Mouse (Mus musculus) cerebellum, adult 2 months (tissue): Measurements from ENCODE around the gene Fbxl17.

Source experiments
- CTCF ChIP-seq: fragments of 200-500 bp; IDR thresholded peaks from 2 replicates; pipeline ENCODE4 v1.5.1; 2011; ENCODE audit warnings: low read depth, mild to moderate bottlenecking, control low read depth, low read length, moderate library complexity, borderline replicate concordance; ENCODE audit not compliant: insufficient read depth
- POLR2A ChIP-seq: fragments of 200-500 bp; IDR thresholded peaks from 2 replicates; pipeline ENCODE4 v1.6.1; 2011; ENCODE audit warnings: low read length, control low read depth, borderline replicate concordance; ENCODE audit not compliant: insufficient read depth

GRCm38 (mm10) chr17:63195496-63195895, 304.3 kb downstream of the Fbxl17 start:
- TF ChIP-seq CTCF (no peak), POLR2A (no peak)
